Mouse (Mus musculus) liver, postnatal 0 days (tissue): Measurements from ENCODE around the gene Ninj2. TPM values are rescaled to one million over a fixed set of nuclear protein-coding genes. Genes with fewer than 3 reads are reported as not detected.

Source experiments
- ATAC-seq: fragments of 200-750 bp; cut with Nextera tagmentation; 2 replicates; pipeline ENCODE4 v1.8.0; 2017; ENCODE audit warnings: mild to moderate bottlenecking, moderate library complexity
- DNase-seq: peaks from one replicate; pipeline ENCODE4 v3.0.0-alpha.2; 2016
- H3K27ac ChIP-seq: fragments of 300-500 bp; sonication (generic); 2 replicates; pipeline ENCODE4 v1.5.1; 2014; ENCODE audit warnings: antibody characterized with exemption, moderate library complexity, mild to moderate bottlenecking, low read depth
- H3K27me3 ChIP-seq: fragments of 300-500 bp; sonication (generic); 2 replicates; pipeline ENCODE4 v1.6.1; 2014; ENCODE audit warnings: low read length, control low read depth, mixed read lengths; ENCODE audit not compliant: insufficient read depth
- H3K36me3 ChIP-seq: fragments of 300-500 bp; sonication (generic); replicated peaks from 2 replicates; pipeline ENCODE4 v1.6.1; 2014; ENCODE audit warnings: mild to moderate bottlenecking, control low read depth, low read length, moderate library complexity, mixed read lengths; ENCODE audit not compliant: insufficient read depth
- H3K4me1 ChIP-seq: fragments of 300-500 bp; sonication (generic); 2 replicates; pipeline ENCODE4 v1.6.1; 2014; ENCODE audit warnings: antibody characterized with exemption, mild to moderate bottlenecking, control low read depth; ENCODE audit not compliant: insufficient read depth
- H3K4me2 ChIP-seq: fragments of 300-500 bp; sonication (generic); 2 replicates; pipeline ENCODE4 v1.6.1; 2014; ENCODE audit warnings: low read depth, mild to moderate bottlenecking, low read length, moderate library complexity, mixed read lengths
- H3K4me3 ChIP-seq: fragments of 300-500 bp; sonication (generic); 2 replicates; pipeline ENCODE4 v1.5.1; 2014; ENCODE audit warnings: low read depth, low read length
- H3K9ac ChIP-seq: fragments of 300-500 bp; sonication (generic); replicated peaks from 2 replicates; pipeline ENCODE4 v1.6.1; 2014; ENCODE audit warnings: mild to moderate bottlenecking, moderate library complexity
- H3K9me3 ChIP-seq: fragments of 300-500 bp; sonication (generic); 2 replicates; pipeline ENCODE4 v1.6.1; 2016; ENCODE audit warnings: mild to moderate bottlenecking, control low read depth, low read length, mixed read lengths
- CTCF ChIP-seq: sonication (generic); IDR thresholded peaks from 2 replicates; pipeline ENCODE4 v1.5.1; 2016; ENCODE audit warnings: antibody characterized with exemption, low read depth
- EP300 ChIP-seq: IDR thresholded peaks from 2 replicates; pipeline ENCODE4 v1.6.1; 2016; ENCODE audit warnings: antibody characterized with exemption, low read depth, mild to moderate bottlenecking
- WGBS: fragments of 180-500 bp; shearing (Covaris S2); extraction: QIAGEN DNeasy Blood & Tissue Kit; methylation state at CpG from one replicate; pipeline ENCODE4 v1.1.7; 2014; ENCODE audit not compliant: insufficient replicate concordance; 5-methylcytosine and 5-hydroxymethylcytosine counted together
- polyA plus RNA-seq: library from polyadenylated mRNA; unstranded; fragments of >200 nt; fragmentation: Nextera tagmentation; extraction: Ambion mirVana; gene quantifications from 2 replicates; pipeline ENCODE4 v1.2.1, GENCODE M21; 2015

The Ninj2 gene
- polyA plus RNA-seq, 1 experiment from 2014 or later, result 0.31 TPM

GRCm38 (mm10) chr6:120183771-120184170 is 90.6 kb downstream of the Ninj2 start:
- H3K9me3 ChIP-seq, result no peaks in the 10 kb centered on the region
- no peak overlapping the region for H3K4me2 ChIP-seq
- no peak for ATAC-seq
- DNase-seq, result no peak
- TF ChIP-seq EP300 (no peak), CTCF (no peak)
- peaks cover 41% of the 10 kb centered on the region for H3K4me1 ChIP-seq
- no peaks in the 10 kb centered on the region for H3K36me3 ChIP-seq
- WGBS, result 84% methylated on average over 4 of the region's 4 CpGs
- no peaks in the 10 kb centered on the region for H3K27me3 ChIP-seq
- no peak overlapping the region for H3K9ac ChIP-seq
- H3K4me3 ChIP-seq, result no peak overlapping the region
- H3K27ac ChIP-seq, result no peak overlapping the region

- Histone ChIP-seq H3K27me3 (no peaks in the 10 kb centered on the region), H3K4me3 (no peak overlapping the region), H3K4me1 (peaks cover 40% of the 10 kb centered on the region), H3K9me3 (no peaks in the 10 kb centered on the region), H3K27ac (no peak overlapping the region), H3K4me2 (no peak overlapping the region), H3K36me3 (no peaks in the 10 kb centered on the region), H3K9ac (no peak overlapping the region)
- TF ChIP-seq EP300 (no peak), CTCF (no peak)
- ATAC-seq (no peak), DNase-seq (no peak)
- 80% methylated on average over 12 of the region's 12 CpGs for WGBS
These were observed 92.0 kb downstream of the Ninj2 start for GRCm38 (mm10) chr6:120185012-120185730.

- no peak overlapping the region for H3K4me3 ChIP-seq
- ATAC-seq (no peak), DNase-seq (no peak)
- H3K4me1 ChIP-seq, result peaks cover 43% of the 10 kb centered on the region
- H3K9me3 ChIP-seq, result no peaks in the 10 kb centered on the region
- no peak overlapping the region for H3K4me2 ChIP-seq
- no peak overlapping the region for H3K9ac ChIP-seq
- WGBS, result 61% methylated on average over 7 of the region's 7 CpGs
- TF ChIP-seq CTCF (no peak), EP300 (no peak)
- no peaks in the 10 kb centered on the region for H3K36me3 ChIP-seq
- no peak overlapping the region for H3K27ac ChIP-seq
- H3K27me3 ChIP-seq, result no peaks in the 10 kb centered on the region
These were observed 92.6 kb downstream of the Ninj2 start for GRCm38 (mm10) chr6:120185756-120186155.

- no peak overlapping the region for H3K4me3 ChIP-seq
- H3K4me1 ChIP-seq, result peaks cover 49% of the 10 kb centered on the region
- H3K9me3 ChIP-seq, result no peaks in the 10 kb centered on the region
- no peak for TF ChIP-seq CTCF
- TF ChIP-seq EP300, result no peak
- H3K27ac ChIP-seq, result no peak overlapping the region
- H3K9ac ChIP-seq, result no peak overlapping the region
- no peaks in the 10 kb centered on the region for H3K27me3 ChIP-seq
- WGBS, result 63% methylated on average over 3 of the region's 3 CpGs
- H3K4me2 ChIP-seq, result no peak overlapping the region
- DNase-seq (no peak), ATAC-seq (no peak)
- no peaks in the 10 kb centered on the region for H3K36me3 ChIP-seq
These were observed 93.4 kb downstream of the Ninj2 start for GRCm38 (mm10) chr6:120186594-120186993.

- peaks cover 57% of the 10 kb centered on the region for H3K4me1 ChIP-seq
- DNase-seq, result peak; percentile 74
- peak overlapping the region; percentile 41 for H3K4me3 ChIP-seq
- no peaks in the 10 kb centered on the region for H3K9me3 ChIP-seq
- TF ChIP-seq CTCF (no peak), EP300 (no peak)
- peak; percentile 18 for ATAC-seq
- no peaks in the 10 kb centered on the region for H3K36me3 ChIP-seq
- H3K27ac ChIP-seq, result peak overlapping the region; percentile 74; the same call in 1 of the 2 replicates
- WGBS, result 9% methylated on average over 18 of the region's 18 CpGs
- peak overlapping the region; percentile 54 for H3K9ac ChIP-seq
- H3K4me2 ChIP-seq, result peak overlapping the region; percentile 73
- no peaks in the 10 kb centered on the region for H3K27me3 ChIP-seq
These were observed 94.5 kb downstream of the Ninj2 start for GRCm38 (mm10) chr6:120187587-120188176.

GRCm38 (mm10) chr6:120188376-120189235 is 95.5 kb downstream of the Ninj2 start:
- Histone ChIP-seq H3K9ac (peak overlapping the region; percentile 54), H3K4me3 (peak overlapping the region; percentile 41), H3K27ac (0 out of 2 replicates have a peak overlapping the region, but pooled peaks have one; percentile 13), H3K9me3 (no peaks in the 10 kb centered on the region), H3K4me2 (peak overlapping the region; percentile 73), H3K27me3 (no peaks in the 10 kb centered on the region), H3K36me3 (no peaks in the 10 kb centered on the region), H3K4me1 (peaks cover 61% of the 10 kb centered on the region)
- ATAC-seq (peak; percentile 31), DNase-seq (peak; percentile 35)
- 26% methylated on average over 24 of the region's 24 CpGs for WGBS
- no peak for TF ChIP-seq EP300
- TF ChIP-seq CTCF, result peak; percentile 35
